ENCODE assay signal across 11 mouse cellular contexts in genomic region chr1:155108412-155108811, GRCm38 (mm10). TPM values are rescaled to one million over a fixed set of nuclear protein-coding genes. Genes with fewer than 3 reads are reported as not detected.
DNase-seq lines count a peak whose midpoint lies in the region; ATAC-seq and TF ChIP-seq lines count a peak whose summit lies in the region.
"Had no signal": no experiment of that assay in that cellular context is flagged by ENCODE, and none has a peak within 500 bp of the region (broad histone marks: within the 10 kb centered on the region; RNA-seq: fewer than 3 reads in every experiment).

No protein-coding gene starts in this region.

- H3K36me3 ChIP-seq in lung, postnatal 0 days (ENCODE audit: insufficient read depth, low read length): no peaks in the 10 kb centered on the region
- no peaks in the 10 kb centered on the region for H3K36me3 ChIP-seq in heart, embryonic 15.5 days
- H3K36me3 ChIP-seq in stomach, embryonic 14.5 days (ENCODE audit: control insufficient read depth, insufficient read depth, low read length): no peaks in the 10 kb centered on the region

- peak; percentile 31 for DNase-seq in adrenal gland, adult 2 months
- DNase-seq in adrenal gland, postnatal 25 days: no peak
- peak; percentile 62 for DNase-seq in lung, postnatal 0 days (ENCODE audit: low spot score)
- DNase-seq in lung, postnatal 36 days: no peak
- DNase-seq in cerebellum, adult 11 months: no peak
- DNase-seq in right cerebral cortex, postnatal 4 days: no peak
- DNase-seq: cerebellum, postnatal 36 days; kidney, postnatal 4 days; lung, embryonic 14.5 days had no signal

- WGBS in lung, postnatal 0 days: 28% methylated on average over 4 of the region's 4 CpGs
- 35% methylated on average over 4 of the region's 4 CpGs for WGBS in heart, embryonic 15.5 days
- WGBS in stomach, embryonic 14.5 days: 32% methylated on average over 4 of the region's 4 CpGs

- no peaks in the 10 kb centered on the region for H3K27me3 ChIP-seq in lung, postnatal 0 days (replicated peaks; ENCODE audit: insufficient read depth, low read length)
- no peaks in the 10 kb centered on the region for H3K27me3 ChIP-seq in heart, embryonic 15.5 days
- H3K27me3 ChIP-seq in stomach, embryonic 14.5 days (ENCODE audit: control insufficient read depth, insufficient read depth, low read length): no peaks in the 10 kb centered on the region

- no peak for TF ChIP-seq EP300 in lung, postnatal 0 days (IDR thresholded peaks at IDR 0.05)

- H3K4me3 ChIP-seq in lung, postnatal 0 days (ENCODE audit: low read depth, low read length): no peak overlapping the region
- H3K4me3 ChIP-seq in heart, embryonic 15.5 days: no peak overlapping the region
- H3K4me3 ChIP-seq in stomach, embryonic 14.5 days (ENCODE audit: low read depth, low read length): no peak overlapping the region

- no peak overlapping the region for H3K9ac ChIP-seq in lung, postnatal 0 days (replicated peaks; ENCODE audit: low read depth)
- H3K9ac ChIP-seq in heart, embryonic 15.5 days: no peak overlapping the region
- H3K9ac ChIP-seq in stomach, embryonic 14.5 days (replicated peaks; ENCODE audit: low read depth, low read length): no peak overlapping the region
- H3K9ac ChIP-seq: lung, embryonic 14.5 days had no signal

- H3K9me3 ChIP-seq in lung, postnatal 0 days (ENCODE audit: low read length): no peaks in the 10 kb centered on the region
- H3K9me3 ChIP-seq in heart, embryonic 15.5 days (replicated peaks): no peaks in the 10 kb centered on the region
- no peaks in the 10 kb centered on the region for H3K9me3 ChIP-seq in stomach, embryonic 14.5 days (ENCODE audit: control insufficient read depth, low read depth, low read length)

- peaks cover 3% of the 10 kb centered on the region; the same call in 1 of the 2 replicates for H3K4me1 ChIP-seq in lung, postnatal 0 days (ENCODE audit: insufficient read depth, low read depth, low read length)
- peaks cover 29% of the 10 kb centered on the region for H3K4me1 ChIP-seq in heart, embryonic 15.5 days (replicated peaks)
- peaks cover 20% of the 10 kb centered on the region; the same call in 1 of the 2 replicates for H3K4me1 ChIP-seq in stomach, embryonic 14.5 days (ENCODE audit: control insufficient read depth, insufficient read depth, low read length)

- peak; percentile 78 for ATAC-seq in lung, postnatal 0 days
- ATAC-seq in heart, embryonic 15.5 days (replicated peaks; ENCODE audit: insufficient number of reproducible peaks, insufficient read depth, low FRiP score, low read depth): no peak
- ATAC-seq in stomach, embryonic 14.5 days (ENCODE audit: insufficient number of reproducible peaks, insufficient read depth, low FRiP score, low read depth): 0 out of 2 replicates have a peak, but pooled peaks have one; percentile 39

- H3K4me2 ChIP-seq in lung, postnatal 0 days (replicated peaks; ENCODE audit: low read depth, low read length): no peak overlapping the region
- peak overlapping the region; percentile 11; the same call in 1 of the 2 replicates for H3K4me2 ChIP-seq in heart, embryonic 15.5 days
- 0 out of 2 replicates have a peak overlapping the region, but pooled peaks have one; percentile 12 for H3K4me2 ChIP-seq in stomach, embryonic 14.5 days (replicated peaks; ENCODE audit: low read depth, low read length)
- H3K4me2 ChIP-seq: lung, embryonic 14.5 days had no signal

- H3K27ac ChIP-seq in lung, postnatal 0 days (ENCODE audit: low read length): no peak overlapping the region
- H3K27ac ChIP-seq in heart, embryonic 15.5 days: peak overlapping the region; percentile 52; the same call in 1 of the 2 replicates
- no peak overlapping the region for H3K27ac ChIP-seq in stomach, embryonic 14.5 days (ENCODE audit: low read length)

- no peak for TF ChIP-seq CTCF in lung, postnatal 0 days (IDR thresholded peaks at IDR 0.05)

RNA-seq across cellular contexts. Expression of gene Ier5, which starts 9.0 kb away (rescaled TPM):
- 10 to 100 TPM in 1 of 2 experiments, 1 to 10 TPM in 1; 6.3 to 10.7 TPM for total RNA-seq in adrenal gland, adult 2 months (2021)
- polyA plus RNA-seq in adrenal gland, adult 2 months (2012; rRNA removed): 13.9 and 21.4 TPM in 2 replicates
- total RNA-seq in adrenal gland, postnatal 25 days (2021): 6.7 and 9.1 TPM in 2 replicates
- polyA plus RNA-seq in lung, postnatal 0 days (2015; fragmentation: Nextera tagmentation; extraction: Ambion mirVana): 10.9 and 15.3 TPM in 2 replicates
- polyA plus RNA-seq in heart, embryonic 15.5 days (2015; fragmentation: Nextera tagmentation; extraction: Ambion mirVana): 5.0 and 5.5 TPM in 2 replicates
- 7.1 and 8.2 TPM in 2 replicates for polyA plus RNA-seq in stomach, embryonic 14.5 days (2014; fragmentation: Nextera tagmentation; extraction: Ambion mirVana)

RNA-seq across cellular contexts. Expression of gene Mr1, which starts 38.2 kb away (rescaled TPM):
- total RNA-seq in adrenal gland, adult 2 months (2021): 10 to 100 TPM; 29.2 to 30.6 TPM
- 3.8 and 4.4 TPM in 2 replicates for polyA plus RNA-seq in adrenal gland, adult 2 months (2012; rRNA removed)
- 18.1 and 31.4 TPM in 2 replicates for total RNA-seq in adrenal gland, postnatal 25 days (2021)
- 10.5 and 13.2 TPM in 2 replicates for polyA plus RNA-seq in lung, postnatal 0 days (2015; fragmentation: Nextera tagmentation; extraction: Ambion mirVana)
- polyA plus RNA-seq in heart, embryonic 15.5 days (2015; fragmentation: Nextera tagmentation; extraction: Ambion mirVana): 6.6 and 7.1 TPM in 2 replicates
- polyA plus RNA-seq in stomach, embryonic 14.5 days (2014; fragmentation: Nextera tagmentation; extraction: Ambion mirVana): 11.0 and 13.5 TPM in 2 replicates

RNA-seq across cellular contexts. Expression of gene Stx6, which starts 50.1 kb away (rescaled TPM):
- total RNA-seq in adrenal gland, adult 2 months (2021): 10 to 100 TPM; 50.7 to 58.4 TPM
- polyA plus RNA-seq in adrenal gland, adult 2 months (2012; rRNA removed): 84.3 and 92.3 TPM in 2 replicates
- 38.3 and 57.5 TPM in 2 replicates for total RNA-seq in adrenal gland, postnatal 25 days (2021)
- polyA plus RNA-seq in lung, postnatal 0 days (2015; fragmentation: Nextera tagmentation; extraction: Ambion mirVana): 74.3 and 77.4 TPM in 2 replicates
- polyA plus RNA-seq in heart, embryonic 15.5 days (2015; fragmentation: Nextera tagmentation; extraction: Ambion mirVana): 47.7 and 57.0 TPM in 2 replicates
- 80.1 and 81.7 TPM in 2 replicates for polyA plus RNA-seq in stomach, embryonic 14.5 days (2014; fragmentation: Nextera tagmentation; extraction: Ambion mirVana)

Comparison
In these comparisons a context has a peak if more than half of its experiments do, and no peak if none do; other contexts are left out.
1. DNase-seq: peak in adrenal gland, adult 2 months (single experiment) and lung, postnatal 0 days (single experiment); none in adrenal gland, postnatal 25 days (single experiment), lung, postnatal 36 days (single experiment), cerebellum, adult 11 months (single experiment) and right cerebral cortex, postnatal 4 days (single experiment).